Mouse (Mus musculus) erythroblast, embryonic 14.5 days (primary cell): ENCODE measurements around the gene Tor1a. TPM values are rescaled to one million over a fixed set of nuclear protein-coding genes. Genes with fewer than 3 reads are reported as not detected.
"Not testable (repeated sequence)": the region's sequence is repeated elsewhere in the genome, so short reads cannot be mapped to it uniquely, and the experiment has no call there.

Experiments
- H3K27me3 ChIP-seq: 2 replicates; pipeline ENCODE4 v1.6.1; 2012; ENCODE audit warnings: inconsistent platforms; ENCODE audit not compliant: control insufficient read depth
- H3K36me3 ChIP-seq: 2 replicates; pipeline ENCODE4 v1.6.1; 2012; ENCODE audit warnings: mild to moderate bottlenecking, inconsistent platforms; ENCODE audit not compliant: control insufficient read depth
- H3K4me1 ChIP-seq: 2 replicates; pipeline ENCODE4 v1.6.1; 2012; ENCODE audit warnings: inconsistent platforms; ENCODE audit not compliant: control insufficient read depth
- H3K4me3 ChIP-seq: replicated peaks from 2 replicates; pipeline ENCODE3; 2012; ENCODE audit warnings: moderate library complexity, mild to moderate bottlenecking, inconsistent platforms
- H3K9me3 ChIP-seq: 2 replicates; pipeline ENCODE4 v1.6.1; 2012; ENCODE audit warnings: low read length, inconsistent platforms, mixed read lengths; ENCODE audit not compliant: control insufficient read depth
- GATA1 ChIP-seq: IDR thresholded peaks from 2 replicates; pipeline ENCODE4 v1.6.1; 2012; ENCODE audit warnings: low read length, inconsistent platforms, mixed read lengths
- TAL1 ChIP-seq: IDR thresholded peaks from 3 replicates; pipeline ENCODE4 v1.6.1; 2012; ENCODE audit warnings: low read length, inconsistent platforms, mixed read lengths
- polyA plus RNA-seq: library from polyadenylated mRNA; stranded (reverse); fragments of >175 nt; gene quantifications from 2 replicates; pipeline ENCODE4 v1.2.3, GENCODE M21; 2012

The Tor1a gene
- polyA plus RNA-seq, 1 experiment: 6.5 TPM

GRCm38 (mm10) chr2:30958726-30959125 lies 9.0 kb downstream of the Tor1a start:
- Histone ChIP-seq H3K4me1 (peaks cover 34% of the 10 kb centered on the region), H3K9me3 (no peaks in the 10 kb centered on the region), H3K27me3 (no peaks in the 10 kb centered on the region), H3K36me3 (peaks cover 97% of the 10 kb centered on the region), H3K4me3 (no peak overlapping the region)
- TF ChIP-seq TAL1: no peak

- peaks cover 85% of the 10 kb centered on the region for H3K36me3 ChIP-seq
- H3K9me3 ChIP-seq: no peaks in the 10 kb centered on the region
- H3K27me3 ChIP-seq: no peaks in the 10 kb centered on the region
- H3K4me1 ChIP-seq: peaks cover 41% of the 10 kb centered on the region
- TF ChIP-seq GATA1: no peak
- no peak overlapping the region for H3K4me3 ChIP-seq
Observed at GRCm38 (mm10) chr2:30957511-30957910, 10.2 kb downstream of the Tor1a start.

GRCm38 (mm10) chr2:30954797-30955196 lies 12.9 kb downstream of the Tor1a start:
- peaks cover 46% of the 10 kb centered on the region for H3K4me1 ChIP-seq
- TF ChIP-seq GATA1: no peak
- TF ChIP-seq TAL1: no peak
- H3K36me3 ChIP-seq: peaks cover 58% of the 10 kb centered on the region
- no peaks in the 10 kb centered on the region for H3K9me3 ChIP-seq
- H3K4me3 ChIP-seq: peak overlapping the region; percentile 70
- H3K27me3 ChIP-seq: no peaks in the 10 kb centered on the region

- Histone ChIP-seq H3K4me3 (peak within 1 kb of the TSS; percentile 70), H3K36me3 (peaks cover 39% of the 10 kb centered on the region), H3K27me3 (no peaks in the 10 kb centered on the region), H3K9me3 (0 out of 2 replicates have a peak, but pooled peaks cover 2% of the 10 kb centered on the region), H3K4me1 (peaks cover 44% of the 10 kb centered on the region)
- TF ChIP-seq TAL1 (no peak), GATA1 (no peak)
Observed at GRCm38 (mm10) chr2:30952824-30953490, 14.8 kb downstream of the Tor1a start, which contains the start of gene Tor1b. TSS of gene Tor1b (plus strand) at chr2:30952959.

GRCm38 (mm10) chr2:30952457-30952823 lies 15.3 kb downstream of the Tor1a start:
- H3K27me3 ChIP-seq: peaks cover 2% of the 10 kb centered on the region; the same call in 1 of the 2 replicates
- peaks cover 44% of the 10 kb centered on the region for H3K4me1 ChIP-seq
- H3K36me3 ChIP-seq: peaks cover 34% of the 10 kb centered on the region
- TF ChIP-seq GATA1 (no peak), TAL1 (no peak)
- 0 out of 2 replicates have a peak, but pooled peaks cover 2% of the 10 kb centered on the region for H3K9me3 ChIP-seq
- peak overlapping the region; percentile 70 for H3K4me3 ChIP-seq

GRCm38 (mm10) chr2:30942603-30943011 lies 25.1 kb downstream of the Tor1a start:
- peaks cover 13% of the 10 kb centered on the region for H3K4me1 ChIP-seq
- H3K4me3 ChIP-seq: peak overlapping the region; percentile 68

GRCm38 (mm10) chr2:30942116-30942515 lies 25.6 kb downstream of the Tor1a start:
- Histone ChIP-seq H3K4me1 (peaks cover 13% of the 10 kb centered on the region), H3K4me3 (peak overlapping the region; percentile 68)
- not testable (repeated sequence) for H3K9me3 ChIP-seq, H3K27me3 ChIP-seq, H3K36me3 ChIP-seq

More at GRCm38 (mm10) chr2:30942603-30943011, 25.1 kb downstream of the Tor1a start:
- Histone ChIP-seq H3K27me3 (peaks cover 7% of the 10 kb centered on the region; the same call in 1 of the 2 replicates), H3K36me3 (no peaks in the 10 kb centered on the region), H3K9me3 (no peaks in the 10 kb centered on the region)
- TF ChIP-seq GATA1: no peak
- no peak for TF ChIP-seq TAL1

GRCm38 (mm10) chr2:30941586-30941985 lies 26.1 kb downstream of the Tor1a start:
- Histone ChIP-seq H3K4me1 (peaks cover 13% of the 10 kb centered on the region), H3K36me3 (no peaks in the 10 kb centered on the region), H3K27me3 (0 out of 2 replicates have a peak, but pooled peaks cover 2% of the 10 kb centered on the region), H3K9me3 (no peaks in the 10 kb centered on the region), H3K4me3 (no peak overlapping the region)
- TF ChIP-seq GATA1 (no peak), TAL1 (no peak)

- TF ChIP-seq GATA1 (no peak), TAL1 (no peak)
- H3K4me3 ChIP-seq: no peak overlapping the region
- peaks cover 4% of the 10 kb centered on the region; the same call in 1 of the 2 replicates for H3K27me3 ChIP-seq
- H3K9me3 ChIP-seq: no peaks in the 10 kb centered on the region
- no peaks in the 10 kb centered on the region for H3K36me3 ChIP-seq
- peaks cover 13% of the 10 kb centered on the region for H3K4me1 ChIP-seq
Observed at GRCm38 (mm10) chr2:30938574-30938991, 29.1 kb downstream of the Tor1a start.

- H3K4me3 ChIP-seq: no peak overlapping the region
- TF ChIP-seq GATA1 (no peak), TAL1 (no peak)
- peaks cover 4% of the 10 kb centered on the region; the same call in 1 of the 2 replicates for H3K27me3 ChIP-seq
- H3K4me1 ChIP-seq: peaks cover 12% of the 10 kb centered on the region
- no peaks in the 10 kb centered on the region for H3K36me3 ChIP-seq
- H3K9me3 ChIP-seq: no peaks in the 10 kb centered on the region
Observed at GRCm38 (mm10) chr2:30937731-30938130, 30.0 kb downstream of the Tor1a start.
